Mouse (Mus musculus): ENCODE measurements around the gene Rnf185.

DNA sequence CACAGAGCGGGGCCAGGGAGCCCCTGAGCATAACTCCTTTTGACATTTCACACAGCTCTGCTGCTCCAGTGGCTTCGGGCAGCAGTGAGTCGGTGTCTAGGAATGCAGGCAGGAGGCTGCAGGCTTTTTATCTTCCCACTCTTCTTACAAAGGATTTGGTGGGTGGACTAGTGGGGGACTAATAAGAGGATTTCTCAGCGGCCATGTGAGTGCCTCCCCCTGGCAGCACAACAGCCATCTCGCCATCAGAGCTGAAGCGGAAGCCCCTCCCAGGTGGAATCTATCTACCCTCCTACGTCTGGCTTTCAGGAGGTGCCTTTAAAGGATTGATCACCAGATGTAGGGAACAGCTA, 77.9 kb downstream of the Rnf185 start:
- no peak for TF ChIP-seq EP300 (IDR thresholded peaks at IDR 0.05; ENCODE audit: low read depth)
- no peak for TF ChIP-seq CTCF (IDR thresholded peaks at IDR 0.05; ENCODE audit: low read depth)
